Mouse (Mus musculus): Measurements from ENCODE around the gene Pemt.

GRCm38 (mm10) chr11:60046058-60046735 is at the start of gene Pemt:
- TF ChIP-seq POLR2A (IDR thresholded peaks at IDR 0.05; ENCODE audit: low read depth, low read length) (peak; percentile 76), CTCF (conservative IDR thresholded peaks at IDR 0.05 in 1 of 2, IDR thresholded peaks at IDR 0.05 in 1 of 2; ENCODE audit: low read depth in 2 of 2, low read length in 2 of 2) (peak; percentile 35 to 64), MXI1 (IDR thresholded peaks at IDR 0.05; ENCODE audit: low read depth, low read length) (peak; percentile 100), KAT2A (IDR thresholded peaks at IDR 0.05; ENCODE audit: insufficient replicate concordance, low read length) (peak; percentile 99), SMC3 (IDR thresholded peaks at IDR 0.05; ENCODE audit: low read depth, low read length) (no peak), MAX (IDR thresholded peaks at IDR 0.05; ENCODE audit: low read length) (peak; percentile 100), CHD1 (IDR thresholded peaks at IDR 0.05; ENCODE audit: low read depth, low read length) (no peak)

Data from CH12.LX (cell line).